8 mouse cellular contexts compared by ENCODE assay signal in the genomic region with DNA sequence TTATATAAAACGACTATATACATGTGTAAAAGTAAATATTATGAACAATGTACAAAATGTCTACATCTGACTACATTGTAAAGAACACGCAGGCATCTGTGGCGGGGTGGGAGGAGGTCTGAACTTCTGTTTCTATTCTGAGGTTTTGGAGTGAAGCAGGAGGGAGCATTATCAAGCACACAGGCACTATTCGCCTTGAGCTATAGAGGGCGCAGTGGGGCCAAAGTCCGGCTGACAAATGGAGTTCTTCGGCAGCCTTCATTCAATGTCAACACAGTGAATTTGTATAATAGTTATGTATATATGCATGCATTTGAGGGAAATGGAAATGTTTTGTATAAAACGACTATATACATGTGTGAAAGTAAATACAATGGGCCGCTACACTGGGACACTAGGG. TPM values are rescaled to one million over a fixed set of nuclear protein-coding genes. Genes with fewer than 3 reads are reported as not detected.
DNase-seq lines count a peak whose midpoint lies in the region; ATAC-seq and TF ChIP-seq lines count a peak whose summit lies in the region.

No protein-coding gene starts in this region.

- TF ChIP-seq CTCF in stomach, postnatal 0 days (IDR thresholded peaks at IDR 0.05; ENCODE audit: low read depth), result peak; percentile 69

- H3K4me3 ChIP-seq in forebrain, embryonic 15.5 days, result peak overlapping the region; percentile 34
- peak overlapping the region; percentile 31 for H3K4me3 ChIP-seq in hindbrain, embryonic 11.5 days (ENCODE audit: low read depth, low read length)
- H3K4me3 ChIP-seq in limb, embryonic 11.5 days (ENCODE audit: low read depth, low read length), result peak overlapping the region; percentile 21; the same call in 1 of the 2 replicates
- peak overlapping the region; percentile 28 for H3K4me3 ChIP-seq in midbrain, embryonic 11.5 days (ENCODE audit: low read depth, low read length)
- H3K4me3 ChIP-seq in stomach, postnatal 0 days (ENCODE audit: low read depth, low read length), result no peak overlapping the region

- ATAC-seq in forebrain, embryonic 15.5 days (replicated peaks), result peak; percentile 46; the same call in 1 of the 2 replicates
- ATAC-seq in hindbrain, embryonic 11.5 days (ENCODE audit: low FRiP score), result peak; percentile 40
- no peak for ATAC-seq in limb, embryonic 11.5 days (ENCODE audit: insufficient number of reproducible peaks, low FRiP score, low TSS enrichment, low read depth)
- ATAC-seq in midbrain, embryonic 11.5 days (ENCODE audit: low FRiP score), result peak; percentile 67; the same call in 1 of the 2 replicates
- ATAC-seq in stomach, postnatal 0 days (ENCODE audit: low FRiP score, low TSS enrichment), result no peak; the same call in 1 of the 2 replicates

- no peak for TF ChIP-seq EP300 in stomach, postnatal 0 days (optimal IDR thresholded peaks at IDR 0.05)

- WGBS in forebrain, embryonic 15.5 days, result 10% methylated on average over 9 of the region's 9 CpGs
- WGBS in hindbrain, embryonic 11.5 days, result 7% methylated on average over 9 of the region's 9 CpGs
- WGBS in limb, embryonic 11.5 days, result 12% methylated on average over 9 of the region's 9 CpGs
- WGBS in midbrain, embryonic 11.5 days, result 12% methylated on average over 9 of the region's 9 CpGs
- WGBS in stomach, postnatal 0 days, result 7% methylated on average over 9 of the region's 9 CpGs

- peak overlapping the region; percentile 53 for H3K4me2 ChIP-seq in forebrain, embryonic 15.5 days (replicated peaks)
- H3K4me2 ChIP-seq in hindbrain, embryonic 11.5 days (replicated peaks; ENCODE audit: low read depth, low read length), result peak overlapping the region; percentile 43
- peak overlapping the region; percentile 34 for H3K4me2 ChIP-seq in limb, embryonic 11.5 days (ENCODE audit: low read depth, severe bottlenecking)
- peak overlapping the region; percentile 49 for H3K4me2 ChIP-seq in midbrain, embryonic 11.5 days
- H3K4me2 ChIP-seq in stomach, postnatal 0 days (replicated peaks; ENCODE audit: low read depth), result peak overlapping the region; percentile 40

- no peaks in the 10 kb centered on the region; the same call in 1 of the 2 replicates for H3K27me3 ChIP-seq in forebrain, embryonic 15.5 days
- H3K27me3 ChIP-seq in hindbrain, embryonic 11.5 days (ENCODE audit: control insufficient read depth, insufficient read depth, low read length), result no peaks in the 10 kb centered on the region
- H3K27me3 ChIP-seq in limb, embryonic 11.5 days (ENCODE audit: control insufficient read depth, insufficient read depth, low read length), result no peaks in the 10 kb centered on the region
- H3K27me3 ChIP-seq in midbrain, embryonic 11.5 days (ENCODE audit: control insufficient read depth, insufficient read depth, low read length), result no peaks in the 10 kb centered on the region
- no peaks in the 10 kb centered on the region for H3K27me3 ChIP-seq in stomach, postnatal 0 days (ENCODE audit: control insufficient read depth, insufficient read depth, low read length)

- H3K27ac ChIP-seq in forebrain, embryonic 15.5 days (replicated peaks), result no peak overlapping the region
- H3K27ac ChIP-seq in hindbrain, embryonic 11.5 days (ENCODE audit: low read depth, low read length), result no peak overlapping the region
- no peak overlapping the region for H3K27ac ChIP-seq in limb, embryonic 11.5 days (replicated peaks; ENCODE audit: low read depth, low read length)
- no peak overlapping the region for H3K27ac ChIP-seq in midbrain, embryonic 11.5 days (ENCODE audit: low read depth, low read length)
- H3K27ac ChIP-seq in stomach, postnatal 0 days (replicated peaks), result no peak overlapping the region

- peaks cover 5% of the 10 kb centered on the region; the same call in 1 of the 2 replicates for H3K4me1 ChIP-seq in forebrain, embryonic 15.5 days
- no peaks in the 10 kb centered on the region for H3K4me1 ChIP-seq in hindbrain, embryonic 11.5 days (replicated peaks; ENCODE audit: control insufficient read depth, insufficient read depth, low read length)
- H3K4me1 ChIP-seq in limb, embryonic 11.5 days (ENCODE audit: control insufficient read depth, insufficient read depth, low read length), result no peaks in the 10 kb centered on the region
- no peaks in the 10 kb centered on the region for H3K4me1 ChIP-seq in midbrain, embryonic 11.5 days (ENCODE audit: control insufficient read depth, insufficient read depth, low read length)
- no peaks in the 10 kb centered on the region for H3K4me1 ChIP-seq in stomach, postnatal 0 days (replicated peaks; ENCODE audit: control insufficient read depth, insufficient read depth)

- peak; percentile 27 for DNase-seq in ovary, postnatal 14 days (ENCODE audit: low spot score)
- DNase-seq in ovary, postnatal 10 days (ENCODE audit: low spot score), result no peak
- DNase-seq in c-Kit-positive CD71-negative TER-119-negative erythroid progenitor cells, embryonic 14.5 days (ENCODE audit: low read depth), result peak; percentile 49
- DNase-seq in hindbrain, embryonic 11.5 days (ENCODE audit: low spot score), result peak; percentile 81
- DNase-seq in limb, embryonic 11.5 days (ENCODE audit: low spot score), result peak; percentile 78
- DNase-seq in midbrain, embryonic 11.5 days (ENCODE audit: low spot score, missing footprints), result peak; percentile 94
- DNase-seq in stomach, postnatal 0 days (ENCODE audit: low spot score), result peak; percentile 69

- H3K9ac ChIP-seq in forebrain, embryonic 15.5 days (replicated peaks), result peak overlapping the region; percentile 40
- peak overlapping the region; percentile 45; the same call in 1 of the 2 replicates for H3K9ac ChIP-seq in hindbrain, embryonic 11.5 days (ENCODE audit: low read depth, low read length)
- no peak overlapping the region; the same call in 1 of the 2 replicates for H3K9ac ChIP-seq in limb, embryonic 11.5 days (ENCODE audit: low read length)
- peak overlapping the region; percentile 63 for H3K9ac ChIP-seq in midbrain, embryonic 11.5 days (ENCODE audit: low read length)
- no peak overlapping the region for H3K9ac ChIP-seq in stomach, postnatal 0 days (ENCODE audit: low read length)

- H3K36me3 ChIP-seq in forebrain, embryonic 15.5 days, result no peaks in the 10 kb centered on the region
- no peaks in the 10 kb centered on the region for H3K36me3 ChIP-seq in hindbrain, embryonic 11.5 days (ENCODE audit: control insufficient read depth, insufficient read depth, low read length)
- no peaks in the 10 kb centered on the region for H3K36me3 ChIP-seq in limb, embryonic 11.5 days (ENCODE audit: control insufficient read depth, insufficient read depth, low read length)
- no peaks in the 10 kb centered on the region for H3K36me3 ChIP-seq in midbrain, embryonic 11.5 days (ENCODE audit: control insufficient read depth, insufficient read depth, low read length)
- no peaks in the 10 kb centered on the region for H3K36me3 ChIP-seq in stomach, postnatal 0 days (ENCODE audit: control insufficient read depth, insufficient read depth, low read length)

- no peaks in the 10 kb centered on the region for H3K9me3 ChIP-seq in forebrain, embryonic 15.5 days
- no peaks in the 10 kb centered on the region for H3K9me3 ChIP-seq in hindbrain, embryonic 11.5 days (ENCODE audit: control insufficient read depth, low read length)
- no peaks in the 10 kb centered on the region for H3K9me3 ChIP-seq in limb, embryonic 11.5 days (ENCODE audit: control insufficient read depth, low read length)
- no peaks in the 10 kb centered on the region for H3K9me3 ChIP-seq in midbrain, embryonic 11.5 days (ENCODE audit: control insufficient read depth, low read length)
- H3K9me3 ChIP-seq in stomach, postnatal 0 days (ENCODE audit: control insufficient read depth, low read length), result no peaks in the 10 kb centered on the region

RNA-seq across cellular contexts. Expression of gene Stambp, which starts 26.1 kb away (rescaled TPM):
- 49.6 and 52.4 TPM in 2 replicates for polyA plus RNA-seq in forebrain, embryonic 15.5 days (2015; fragmentation: Nextera tagmentation; extraction: Ambion mirVana)
- polyA plus RNA-seq in hindbrain, embryonic 11.5 days (2014; fragmentation: Nextera tagmentation; extraction: Ambion mirVana), result 30.8 and 32.0 TPM in 2 replicates
- polyA plus RNA-seq in limb, embryonic 11.5 days (2014; fragmentation: Nextera tagmentation; extraction: Ambion mirVana), result 18.4 and 19.1 TPM in 2 replicates
- 28.3 and 30.3 TPM in 2 replicates for polyA plus RNA-seq in midbrain, embryonic 11.5 days (2014; fragmentation: Nextera tagmentation; extraction: Ambion mirVana)
- polyA plus RNA-seq in stomach, postnatal 0 days (2015; fragmentation: Nextera tagmentation; extraction: Ambion mirVana), result 26.4 and 26.9 TPM in 2 replicates

RNA-seq across cellular contexts. Expression of gene Clec4f, which starts 57.3 kb away (rescaled TPM):
- polyA plus RNA-seq in forebrain, embryonic 15.5 days (2015; fragmentation: Nextera tagmentation; extraction: Ambion mirVana), result not detected in 2 replicates
- polyA plus RNA-seq in hindbrain, embryonic 11.5 days (2014; fragmentation: Nextera tagmentation; extraction: Ambion mirVana), result not detected in 2 replicates
- polyA plus RNA-seq in limb, embryonic 11.5 days (2014; fragmentation: Nextera tagmentation; extraction: Ambion mirVana), result not detected in 2 replicates
- polyA plus RNA-seq in midbrain, embryonic 11.5 days (2014; fragmentation: Nextera tagmentation; extraction: Ambion mirVana), result not detected in 2 replicates
- 0.11 and 0.15 TPM in 2 replicates for polyA plus RNA-seq in stomach, postnatal 0 days (2015; fragmentation: Nextera tagmentation; extraction: Ambion mirVana)

Comparison
In these comparisons a context has a peak if more than half of its experiments do, and no peak if none do; other contexts are left out.
1. ATAC-seq: peak in forebrain, embryonic 15.5 days (single experiment), hindbrain, embryonic 11.5 days (single experiment) and midbrain, embryonic 11.5 days (single experiment); none in limb, embryonic 11.5 days (single experiment) and stomach, postnatal 0 days (single experiment).
2. H3K9ac ChIP-seq: peak in forebrain, embryonic 15.5 days (single experiment), hindbrain, embryonic 11.5 days (single experiment) and midbrain, embryonic 11.5 days (single experiment); none in limb, embryonic 11.5 days (single experiment) and stomach, postnatal 0 days (single experiment).
3. Peak in every context shown above with its lines, with median percentiles within 50 percentile points of each other: H3K4me2 ChIP-seq.